Mouse (Mus musculus) thymus, adult 2 months (tissue): ENCODE measurements around the gene 2010111I01Rik. TPM values are rescaled to one million over a fixed set of nuclear protein-coding genes. Genes with fewer than 3 reads are reported as not detected.
"Not testable (repeated sequence)": the region's sequence is repeated elsewhere in the genome, so short reads cannot be mapped to it uniquely, and the experiment has no call there.

Source experiments
- DNase-seq: peaks from one replicate; pipeline ENCODE4 v3.0.0; 2021
- H3K27ac ChIP-seq: fragments of 200-500 bp; 2 replicates; pipeline ENCODE4 v1.5.1; 2012; ENCODE audit warnings: low read length, control low read depth; ENCODE audit not compliant: control insufficient read depth, insufficient read depth
- H3K27me3 ChIP-seq: fragments of 200-500 bp; 2 replicates; pipeline ENCODE4 v1.6.1; 2012; ENCODE audit warnings: mild to moderate bottlenecking, low read length, moderate library complexity, mixed read lengths; ENCODE audit not compliant: control insufficient read depth, insufficient read depth
- H3K36me3 ChIP-seq: fragments of 200-500 bp; 2 replicates; pipeline ENCODE4 v1.6.1; 2012; ENCODE audit warnings: mild to moderate bottlenecking, low read length, moderate library complexity; ENCODE audit not compliant: control insufficient read depth, insufficient read depth
- H3K4me1 ChIP-seq: fragments of 200-500 bp; replicated peaks from 2 replicates; pipeline ENCODE4 v1.6.1; 2012; ENCODE audit warnings: low read length; ENCODE audit not compliant: control insufficient read depth, insufficient read depth
- H3K4me3 ChIP-seq: fragments of 200-500 bp; 2 replicates; pipeline ENCODE4 v1.5.1; 2012; ENCODE audit warnings: mild to moderate bottlenecking, low read length, control low read depth, moderate library complexity; ENCODE audit not compliant: control insufficient read depth, insufficient read depth
- CTCF ChIP-seq: fragments of 200-500 bp; IDR thresholded peaks from 2 replicates; pipeline ENCODE4 v1.5.1; 2012; ENCODE audit warnings: mild to moderate bottlenecking, control low read depth, low read length, moderate library complexity, borderline replicate concordance; ENCODE audit not compliant: control insufficient read depth, poor library complexity, insufficient read depth; ENCODE audit errors: extremely low read depth
- POLR2A ChIP-seq: fragments of 200-500 bp; IDR thresholded peaks from 2 replicates; pipeline ENCODE4 v1.6.1; 2012; ENCODE audit warnings: mild to moderate bottlenecking, low read length, control low read depth, moderate library complexity; ENCODE audit not compliant: control insufficient read depth, poor library complexity, insufficient read depth; ENCODE audit errors: extremely low read depth
- WGBS: fragments of 180-500 bp; shearing (Covaris S2); methylation state at CpG from one replicate; pipeline ENCODE4 v1.1.7; 2018; 5-methylcytosine and 5-hydroxymethylcytosine counted together
- polyA plus RNA-seq: library from polyadenylated mRNA; depleted of rRNA; stranded (reverse); fragments of >200 nt; gene quantifications from 2 replicates; pipeline ENCODE4 v1.2.3, GENCODE M21; 2012

Gene 2010111I01Rik
- polyA plus RNA-seq, 1 experiment = 61.4 TPM

GRCm38 (mm10) chr13:63080191-63080590, 115.5 kb downstream of the 2010111I01Rik start:
- no peak overlapping the region for H3K27ac ChIP-seq
- no peaks in the 10 kb centered on the region for H3K36me3 ChIP-seq
- no peaks in the 10 kb centered on the region for H3K27me3 ChIP-seq
- DNase-seq = no peak
- TF ChIP-seq POLR2A (no peak), CTCF (no peak)
- WGBS = 87% methylated on average over 4 of the region's 4 CpGs
- no peak overlapping the region for H3K4me3 ChIP-seq
- H3K4me1 ChIP-seq = no peaks in the 10 kb centered on the region

- TF ChIP-seq POLR2A (no peak), CTCF (no peak)
- no peak overlapping the region for H3K27ac ChIP-seq
- H3K36me3 ChIP-seq = no peaks in the 10 kb centered on the region
- DNase-seq = no peak
- H3K4me3 ChIP-seq = no peak overlapping the region
- H3K4me1 ChIP-seq = no peaks in the 10 kb centered on the region
- no peaks in the 10 kb centered on the region for H3K27me3 ChIP-seq
- 93% methylated on average over 2 of the region's 2 CpGs for WGBS
These were observed 116.1 kb downstream of the 2010111I01Rik start for GRCm38 (mm10) chr13:63080823-63081222.

GRCm38 (mm10) chr13:63082555-63083136, 118.0 kb downstream of the 2010111I01Rik start:
- Histone ChIP-seq H3K4me3 (no peak overlapping the region), H3K36me3 (no peaks in the 10 kb centered on the region), H3K4me1 (no peaks in the 10 kb centered on the region), H3K27me3 (no peaks in the 10 kb centered on the region), H3K27ac (no peak overlapping the region)
- TF ChIP-seq CTCF = no peak
- no peak for TF ChIP-seq POLR2A
- no peak for DNase-seq
- 93% methylated on average over 5 of the region's 5 CpGs for WGBS

GRCm38 (mm10) chr13:63083139-63083538, 118.4 kb downstream of the 2010111I01Rik start:
- not testable (repeated sequence) for DNase-seq, H3K4me3 ChIP-seq, H3K27me3 ChIP-seq, H3K27ac ChIP-seq, H3K36me3 ChIP-seq, H3K4me1 ChIP-seq
- 96% methylated on average over 7 of the region's 7 CpGs for WGBS

GRCm38 (mm10) chr13:63083663-63084062, 119.0 kb downstream of the 2010111I01Rik start:
- H3K36me3 ChIP-seq = no peaks in the 10 kb centered on the region
- no peak for DNase-seq
- H3K27ac ChIP-seq = no peak overlapping the region
- 98% methylated on average over 8 of the region's 8 CpGs for WGBS
- no peaks in the 10 kb centered on the region for H3K4me1 ChIP-seq
- no peak overlapping the region for H3K4me3 ChIP-seq
- no peaks in the 10 kb centered on the region for H3K27me3 ChIP-seq
- TF ChIP-seq POLR2A = no peak
- no peak for TF ChIP-seq CTCF

GRCm38 (mm10) chr13:63087865-63088683, 123.4 kb downstream of the 2010111I01Rik start:
- no peaks in the 10 kb centered on the region for H3K4me1 ChIP-seq
- no peak overlapping the region for H3K27ac ChIP-seq
- no peaks in the 10 kb centered on the region for H3K36me3 ChIP-seq
- no peak for DNase-seq
- 94% methylated on average over 7 of the region's 7 CpGs for WGBS
- no peaks in the 10 kb centered on the region for H3K27me3 ChIP-seq
- no peak overlapping the region for H3K4me3 ChIP-seq
- no peak for TF ChIP-seq CTCF
- no peak for TF ChIP-seq POLR2A

GRCm38 (mm10) chr13:63089513-63089912, 124.8 kb downstream of the 2010111I01Rik start:
- Histone ChIP-seq H3K4me1 (no peaks in the 10 kb centered on the region), H3K27ac (no peak overlapping the region), H3K4me3 (no peak overlapping the region), H3K27me3 (no peaks in the 10 kb centered on the region), H3K36me3 (no peaks in the 10 kb centered on the region)
- no peak for DNase-seq
- WGBS = 92% methylated on average over 4 of the region's 4 CpGs
- TF ChIP-seq POLR2A = no peak
